Mouse (Mus musculus) fibroblast of lung, adult 2 months (primary cell): ENCODE results near the gene Gtpbp8.

Source experiments
- DNase-seq: peaks from one replicate; pipeline ENCODE4 v3.0.0-alpha.2; 2011; ENCODE audit warnings: low read depth

Gtpbp8 gene

DNA sequence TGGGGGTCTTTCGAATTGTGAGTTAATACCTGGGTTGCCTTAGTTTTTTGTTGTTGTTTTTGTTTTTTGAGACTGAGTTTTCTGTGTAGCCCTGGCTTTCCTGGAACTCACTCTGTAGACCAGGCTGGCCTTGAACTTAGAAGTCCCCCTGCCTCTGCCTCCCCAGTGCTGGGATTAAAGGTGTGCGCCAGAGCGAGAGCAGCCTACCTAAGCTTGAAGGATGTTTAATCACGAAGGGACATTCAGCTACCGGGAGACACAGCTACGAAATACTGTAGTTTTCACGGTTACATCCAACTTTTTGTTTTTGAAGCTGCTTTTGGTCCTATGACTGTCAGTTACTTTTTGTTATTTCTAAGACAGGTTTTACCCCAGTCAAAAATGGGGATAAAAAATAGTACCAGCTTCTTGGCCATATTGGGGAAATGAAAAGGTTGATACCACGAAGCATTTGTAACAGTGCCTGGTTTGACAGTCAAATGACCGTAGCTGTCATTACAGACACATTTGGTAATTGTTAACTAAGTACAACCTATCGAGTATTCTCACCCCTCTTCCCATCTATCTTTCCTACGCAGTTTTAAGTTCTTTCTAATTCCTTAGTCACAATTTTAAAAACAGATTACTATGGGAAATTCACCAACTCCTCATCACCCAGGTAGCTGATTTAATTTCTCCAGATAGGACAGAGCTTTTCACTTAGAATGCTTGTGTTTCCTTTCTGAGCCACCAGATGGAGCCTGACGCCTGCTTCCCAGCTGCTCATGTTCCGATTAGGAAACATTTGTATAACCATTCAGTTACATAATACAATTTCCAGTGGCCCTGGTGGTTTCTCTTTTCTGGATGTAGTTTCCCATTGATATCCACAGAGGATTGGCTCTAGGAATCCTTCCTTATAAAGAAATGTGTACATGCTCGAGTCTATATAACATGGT, 20.6 kb downstream of the Gtpbp8 start:
- DNase-seq: peak; percentile 79

DNA sequence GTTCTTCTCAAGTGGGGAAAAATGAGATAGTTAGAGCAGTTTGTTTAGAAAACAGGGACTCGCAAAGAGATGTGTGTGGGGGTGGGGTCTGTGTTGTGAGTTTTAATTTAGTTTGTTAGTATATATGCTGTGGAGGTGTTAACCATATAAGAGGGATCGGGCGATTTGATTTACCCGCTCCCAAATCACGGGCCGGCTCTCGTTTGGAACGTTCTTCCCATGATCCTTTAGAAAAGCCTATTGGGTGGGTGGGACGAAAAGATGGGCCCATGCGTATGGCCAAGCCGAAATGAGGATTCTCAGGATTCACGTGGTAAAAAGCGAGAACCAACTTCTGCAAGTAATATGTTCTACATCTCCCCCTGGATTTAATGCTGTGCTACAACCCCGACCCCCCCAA, 21.3 kb downstream of the Gtpbp8 start:
- DNase-seq: no peak

GRCm38 (mm10) chr16:44724083-44724787, 21.9 kb downstream of the Gtpbp8 start, which contains the start of gene Nepro:
TSS of gene Nepro (plus strand) at chr16:44724301.
- DNase-seq: peak; percentile 81

GRCm38 (mm10) chr16:44722666-44723065, 23.5 kb downstream of the Gtpbp8 start:
- DNase-seq: no peak

- DNase-seq: no peak
These were observed 25.6 kb downstream of the Gtpbp8 start for GRCm38 (mm10) chr16:44720518-44720917.

DNA sequence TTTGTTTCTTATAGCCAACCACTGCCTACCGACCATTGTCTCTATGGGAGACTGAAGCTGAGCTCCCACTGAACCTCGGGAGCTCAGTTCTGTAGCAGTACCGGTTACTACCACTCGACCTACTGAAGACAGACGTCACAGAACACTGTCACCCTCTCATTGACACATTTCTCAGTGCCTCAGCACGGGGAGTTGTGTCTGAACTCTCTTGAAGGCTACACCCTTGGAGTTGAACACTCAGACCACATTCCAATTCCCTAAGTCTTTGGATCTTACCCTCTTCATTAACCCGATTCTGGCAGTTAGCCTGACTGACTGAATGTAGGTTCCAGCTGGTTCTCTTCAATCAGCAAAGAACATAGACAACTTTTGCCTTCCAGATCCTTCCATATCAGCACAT, 26.8 kb downstream of the Gtpbp8 start:
- DNase-seq: no peak

GRCm38 (mm10) chr16:44717838-44718237, 28.3 kb downstream of the Gtpbp8 start:
- DNase-seq: no peak

DNA sequence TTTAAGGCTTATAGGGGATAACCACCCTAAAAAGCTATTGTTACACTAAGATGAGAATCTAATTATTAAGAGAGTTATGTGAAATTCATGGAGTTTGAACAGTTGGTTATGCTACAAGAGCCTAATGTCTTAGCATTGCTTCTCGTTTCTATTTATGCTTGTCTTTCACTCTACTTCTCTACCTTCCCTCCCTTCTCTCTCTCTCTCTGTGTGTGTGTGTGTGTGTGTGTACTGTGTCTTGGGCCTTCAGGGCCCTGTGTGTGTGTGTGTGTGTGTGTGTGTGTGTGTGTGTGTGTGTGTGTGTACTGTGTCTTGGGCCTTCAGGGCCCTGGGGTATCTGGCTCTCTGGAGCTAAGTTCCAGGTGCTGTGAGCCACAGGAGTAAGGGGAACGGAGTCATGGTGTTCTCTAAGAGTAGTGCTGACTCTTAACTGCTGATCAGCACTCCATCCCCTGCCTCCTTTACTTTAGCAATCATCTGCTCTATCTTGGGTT, 29.0 kb downstream of the Gtpbp8 start:
- no peak for DNase-seq

- peak; percentile 54 for DNase-seq
These were observed 29.6 kb downstream of the Gtpbp8 start for GRCm38 (mm10) chr16:44716305-44717140.

GRCm38 (mm10) chr16:44703458-44703857, 42.7 kb downstream of the Gtpbp8 start:
- DNase-seq: no peak

DNA sequence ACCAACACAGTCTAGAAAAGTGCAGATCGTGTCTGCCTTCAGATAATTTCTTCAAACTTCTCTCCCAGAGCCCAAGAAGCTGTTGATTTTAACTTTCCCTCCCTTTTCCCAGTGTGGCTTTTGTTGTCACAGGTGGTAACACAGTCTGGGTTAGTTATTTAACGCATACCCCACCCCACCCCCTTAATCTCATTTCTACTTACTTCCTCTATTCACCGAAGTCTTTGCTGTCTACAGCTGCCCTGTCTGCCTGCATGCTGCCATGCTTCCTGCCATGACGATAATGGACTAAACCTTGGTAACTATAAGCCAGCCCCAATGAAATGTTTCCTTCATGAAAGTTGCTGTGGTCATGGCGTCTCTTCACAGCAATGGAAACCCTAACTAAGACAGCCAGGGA, 43.9 kb downstream of the Gtpbp8 start:
- no peak for DNase-seq

DNA sequence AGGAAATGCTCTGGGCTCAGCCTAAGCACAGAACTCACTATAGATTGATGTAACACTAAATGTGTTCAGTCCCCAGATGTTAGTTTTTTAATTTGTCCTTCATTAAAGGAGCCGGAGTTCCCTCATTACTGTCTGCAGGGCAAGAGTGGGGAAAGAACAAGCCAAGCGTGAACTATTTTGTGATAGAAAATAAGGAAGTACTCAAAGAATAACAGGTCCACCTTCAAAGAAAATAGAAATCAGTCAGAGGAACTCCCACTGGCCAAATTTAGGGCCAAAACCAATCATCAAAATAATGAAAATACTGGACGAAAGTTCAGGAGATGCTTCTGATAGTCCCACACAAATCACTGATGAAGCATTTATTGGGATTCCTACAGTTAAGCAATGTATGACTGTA, 45.0 kb downstream of the Gtpbp8 start:
- no peak for DNase-seq

GRCm38 (mm10) chr16:44697473-44698205, 48.5 kb downstream of the Gtpbp8 start:
- DNase-seq: no peak

- no peak for DNase-seq
These were observed 50.1 kb downstream of the Gtpbp8 start for GRCm38 (mm10) chr16:44695859-44696620.

- DNase-seq: no peak
These were observed 50.8 kb downstream of the Gtpbp8 start for GRCm38 (mm10) chr16:44695214-44695858.

GRCm38 (mm10) chr16:44693695-44694094, 52.5 kb downstream of the Gtpbp8 start:
- DNase-seq: no peak

DNA sequence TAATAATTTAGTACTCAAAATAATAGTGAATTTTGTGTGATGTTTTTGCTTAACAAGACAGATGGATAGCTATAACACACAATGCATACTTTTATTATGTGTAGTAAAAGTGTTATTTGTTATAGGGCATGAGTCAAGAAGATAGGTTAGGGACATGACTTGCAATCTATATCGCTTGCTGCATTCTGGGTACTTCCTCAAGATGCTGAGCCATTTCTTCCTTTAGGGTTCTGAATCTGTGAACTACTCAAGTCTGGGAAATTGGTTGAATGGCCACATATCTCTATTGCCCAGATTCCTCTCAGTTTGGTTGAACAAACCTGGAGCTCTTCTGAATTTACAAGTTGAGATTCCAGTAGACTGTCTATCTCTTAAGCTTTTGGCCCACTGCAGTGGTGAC, 53.6 kb downstream of the Gtpbp8 start:
- no peak for DNase-seq

DNA sequence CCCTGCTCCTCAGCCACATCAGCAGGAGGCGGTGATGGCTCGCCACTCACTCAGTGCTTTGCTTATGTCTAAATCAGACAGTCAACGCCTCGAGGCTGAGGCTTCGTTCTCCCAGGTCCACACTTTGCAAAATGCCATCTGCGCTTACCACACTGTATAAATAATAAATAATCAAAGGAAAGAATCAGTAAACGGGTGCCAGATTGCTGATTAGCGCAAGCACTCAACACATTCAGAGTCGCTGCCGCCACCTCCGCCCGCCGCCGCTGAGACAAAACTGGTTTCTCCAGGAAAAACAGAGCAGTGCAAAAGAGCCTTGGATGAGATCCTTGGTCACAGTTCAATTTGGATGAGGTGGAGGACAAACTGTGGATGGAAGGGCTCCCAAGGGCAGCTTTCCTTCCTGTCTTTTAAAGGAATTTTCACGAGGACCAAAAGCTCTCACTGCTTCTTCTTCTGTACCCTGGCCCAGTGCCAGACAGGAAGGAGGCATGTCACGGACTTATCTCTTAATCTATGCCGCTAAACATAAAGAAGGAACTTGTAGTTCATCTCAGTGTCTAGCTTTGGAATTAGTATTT, 54.5 kb downstream of the Gtpbp8 start:
- no peak for DNase-seq

GRCm38 (mm10) chr16:44691066-44691465, 55.1 kb downstream of the Gtpbp8 start:
- no peak for DNase-seq

DNA sequence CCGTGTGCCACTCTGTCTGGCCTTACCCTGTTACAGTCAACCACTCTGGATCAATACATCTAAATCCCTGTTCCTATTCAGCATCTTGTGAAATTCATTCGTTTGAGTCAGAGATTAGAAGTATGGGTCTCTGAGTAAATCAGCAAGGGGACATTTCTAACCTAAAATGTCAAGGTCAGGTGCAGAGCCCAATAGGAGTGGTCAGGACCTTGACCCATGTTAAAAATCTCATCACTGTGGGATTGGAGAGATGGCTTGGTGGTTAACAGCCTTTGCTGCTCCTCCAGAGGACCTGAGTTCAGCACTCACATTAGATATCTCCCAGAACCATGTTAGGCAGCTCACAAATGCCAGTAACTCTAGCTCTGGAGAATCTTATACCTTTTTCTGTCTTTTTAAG, 55.7 kb downstream of the Gtpbp8 start:
- no peak for DNase-seq
